Mouse (Mus musculus) left cerebral cortex, postnatal 25 days (tissue): ENCODE data around the gene Galc. TPM values are rescaled to one million over a fixed set of nuclear protein-coding genes. Genes with fewer than 3 reads are reported as not detected.
A peak's percentile ranks its signal among the peaks of the same experiment; 100 is the strongest.
"Not testable (repeated sequence)": the region's sequence is repeated elsewhere in the genome, so short reads cannot be mapped to it uniquely, and the experiment has no call there.

Experiments used
- DNase-seq, 2 experiments: peaks; one replicate each; pipeline ENCODE4 v3.0.0; 2022; ENCODE audit warnings: low spot score in 2 of 2, mixed read lengths in 1 of 2
- intact Hi-C: fragments of 180-260 bp; cut with DNase I; formaldehyde crosslinking; loops from one replicate; pipeline ENCODE4 v1.15.1; 2025
- total RNA-seq, 2 experiments: library from RNA; stranded (reverse); gene quantifications; 2 replicates each; pipeline ENCODE4 v1.2.3; 2021

The Galc gene
- total RNA-seq, 2 experiments from 2014 or later = 19.8 to 24.2 TPM

DNA sequence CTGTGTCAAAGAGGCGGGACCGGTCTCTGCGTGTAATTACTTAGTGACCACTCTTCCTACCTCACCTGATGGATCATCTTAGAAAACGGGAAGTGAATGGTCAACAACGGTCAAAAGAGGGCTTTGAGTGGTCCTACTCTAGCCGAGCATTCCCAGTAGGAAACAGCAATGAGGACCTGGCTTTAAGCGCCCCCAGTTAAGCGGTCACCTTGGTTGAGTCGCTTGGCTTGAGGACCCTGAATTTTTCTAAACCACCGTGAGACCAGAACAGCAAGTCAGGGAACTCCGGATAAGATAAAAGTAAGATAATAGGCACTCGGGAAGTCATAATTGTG is 226 bp upstream of the Galc start:
- DNase-seq = no peak
- intact Hi-C loops = no loop called here

DNA sequence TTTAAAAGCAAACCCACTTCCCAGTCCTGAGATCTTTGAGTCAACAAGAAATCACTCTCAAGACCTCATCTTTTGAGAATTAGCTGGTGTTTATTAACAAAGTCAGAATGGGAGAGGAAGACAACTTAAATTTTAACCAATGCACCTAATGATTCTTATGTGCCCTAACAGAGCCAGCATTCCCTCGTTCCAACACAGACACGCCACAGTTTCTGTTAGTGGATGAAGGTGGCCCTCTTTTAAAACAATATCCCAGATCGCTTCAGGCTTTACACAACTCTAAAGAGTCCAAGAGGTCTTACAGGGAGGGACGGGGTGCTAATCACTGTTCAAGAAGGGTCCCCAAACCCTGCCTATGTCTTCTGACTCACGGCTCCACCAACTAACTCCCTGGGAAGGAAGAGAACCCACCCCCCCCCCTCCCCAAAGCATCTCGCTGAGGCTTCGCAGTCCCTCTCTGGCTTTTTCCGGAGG is 851 bp downstream of the Galc start:
- DNase-seq = no peak
- intact Hi-C loops = no loop called here

DNA sequence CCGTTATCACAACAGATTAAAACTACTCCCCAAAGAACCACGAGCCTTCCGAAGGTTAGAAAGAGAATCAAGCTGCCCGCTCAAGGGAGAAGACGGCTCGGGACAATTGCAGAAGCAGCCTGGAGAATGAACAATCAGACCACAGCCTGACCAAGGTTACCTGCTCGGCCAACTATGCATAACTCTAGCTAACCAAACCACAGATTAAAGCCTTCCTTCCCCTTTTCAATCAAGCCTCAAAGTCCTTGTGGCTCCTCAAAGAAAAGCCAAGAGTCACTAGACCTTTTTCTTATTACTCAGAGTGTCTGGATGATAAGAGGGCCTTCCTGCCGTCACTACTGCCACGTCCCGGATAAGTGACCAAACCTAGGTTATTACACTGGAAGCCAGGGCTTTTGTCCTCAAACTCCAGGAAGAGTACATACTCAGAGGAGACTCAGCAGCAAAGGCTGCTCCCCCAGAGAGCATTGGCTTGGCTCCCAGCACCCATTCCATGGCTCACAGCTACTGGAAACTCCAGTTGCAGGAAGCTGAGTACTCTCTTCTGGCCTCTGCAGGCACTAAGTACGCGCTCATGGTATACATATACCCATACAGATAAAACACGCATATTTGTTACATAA is 3.8 kb downstream of the Galc start:
- intact Hi-C loops = no loop called here

DNA sequence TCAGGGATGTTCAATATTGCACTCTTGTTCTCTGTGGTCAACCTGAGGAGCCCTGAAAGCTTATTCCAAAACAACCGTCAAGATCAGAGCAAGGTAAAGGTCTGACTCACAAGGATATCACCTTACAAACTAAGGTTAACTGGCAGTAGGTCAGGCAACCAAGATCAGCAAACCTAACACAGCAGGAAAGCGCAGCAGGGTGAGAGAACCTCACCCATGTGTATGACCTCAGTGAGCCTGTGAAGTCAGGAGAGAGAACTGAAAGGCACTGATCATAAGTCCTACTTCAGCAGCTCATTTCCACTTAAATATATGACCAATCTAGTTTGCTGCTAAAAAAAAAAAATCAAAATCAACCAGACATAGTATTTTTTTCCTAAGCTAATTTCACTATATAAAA is 6.8 kb downstream of the Galc start:
- no peak for DNase-seq
- intact Hi-C loops = no loop called here

More for the DNA sequence above, 3.8 kb downstream of the Galc start:
- DNase-seq = no peak

DNA sequence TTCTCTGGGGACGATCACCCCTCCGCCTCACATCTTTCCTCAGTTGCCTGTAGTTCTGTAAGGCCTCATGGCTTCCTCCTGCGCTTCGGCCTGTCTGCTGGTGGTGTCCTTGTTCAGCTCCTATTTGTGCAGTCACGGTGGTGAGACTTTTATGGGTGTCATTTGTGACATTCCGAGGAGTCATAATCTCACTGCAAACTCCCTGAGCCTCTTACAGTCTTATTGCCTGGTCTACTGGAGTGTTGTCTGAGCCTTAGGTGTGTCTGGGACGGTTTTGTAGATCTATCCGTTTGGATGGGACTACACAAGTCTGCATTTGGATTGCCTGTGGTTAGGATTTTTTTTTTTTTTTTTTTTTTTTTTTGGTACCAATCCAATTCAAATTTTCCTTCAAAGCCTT is 8.9 kb downstream of the Galc start:
- DNase-seq = no peak
- intact Hi-C loops = no loop called here

DNA sequence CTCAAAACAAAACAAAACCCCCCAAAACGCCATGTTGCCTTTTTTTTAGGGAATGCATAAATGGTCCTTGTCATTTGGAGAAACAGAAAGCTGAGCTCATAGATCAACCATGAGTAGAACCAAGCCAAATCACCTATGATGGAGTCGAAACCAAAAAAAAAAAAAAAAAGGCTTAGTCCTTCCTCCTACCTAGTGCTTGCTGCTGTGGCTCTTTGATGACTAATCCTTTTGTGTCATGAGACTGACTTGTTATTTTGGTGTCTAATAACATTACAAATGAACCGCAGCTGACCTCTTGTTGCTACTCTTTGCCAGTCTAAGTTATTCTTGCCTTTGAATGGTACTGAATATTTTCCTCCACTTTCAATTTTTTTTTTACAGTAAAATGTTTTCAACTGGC is 9.6 kb downstream of the Galc start:
- intact Hi-C loops = no loop called here
- DNase-seq = no peak

DNA sequence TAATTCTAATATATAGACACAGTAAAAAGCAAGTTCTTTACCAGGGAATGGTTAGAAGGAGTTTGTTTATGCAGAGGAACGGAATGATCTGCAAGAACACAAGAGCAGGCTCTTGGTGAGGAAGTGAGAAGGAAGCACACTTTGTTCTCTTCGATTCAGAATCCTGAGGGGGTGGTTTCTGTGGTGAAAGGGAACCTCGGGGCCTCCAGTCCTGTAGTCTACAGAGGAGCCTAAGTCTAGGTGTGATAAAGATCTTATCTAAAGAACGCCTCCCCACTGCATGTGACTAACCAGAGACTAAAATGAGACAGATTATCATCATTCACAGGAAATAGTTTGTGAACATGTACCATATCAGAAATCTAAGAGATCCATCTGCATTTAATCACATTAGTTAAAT is 12.4 kb downstream of the Galc start:
- DNase-seq = no peak
- intact Hi-C loops = no loop called here

DNA sequence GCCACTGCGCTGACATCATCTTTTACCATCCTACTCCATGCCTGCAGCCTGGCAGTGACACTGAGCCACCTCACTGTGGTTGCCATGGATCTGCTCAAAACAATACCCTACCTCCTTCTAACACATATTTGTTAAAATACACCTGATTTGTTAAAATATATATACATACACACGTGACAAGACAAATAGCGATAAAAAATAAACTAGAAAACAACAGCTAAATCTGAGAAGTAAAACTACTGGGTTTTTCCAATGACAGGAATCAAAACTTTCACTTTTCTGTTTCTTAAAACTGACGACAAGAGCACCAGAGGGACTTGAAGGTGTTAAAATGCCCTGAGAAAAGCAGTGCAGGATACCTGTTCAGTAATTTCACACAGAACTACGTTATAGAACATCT is 14.4 kb downstream of the Galc start:
- DNase-seq = no peak
- intact Hi-C loops = no loop called here

DNA sequence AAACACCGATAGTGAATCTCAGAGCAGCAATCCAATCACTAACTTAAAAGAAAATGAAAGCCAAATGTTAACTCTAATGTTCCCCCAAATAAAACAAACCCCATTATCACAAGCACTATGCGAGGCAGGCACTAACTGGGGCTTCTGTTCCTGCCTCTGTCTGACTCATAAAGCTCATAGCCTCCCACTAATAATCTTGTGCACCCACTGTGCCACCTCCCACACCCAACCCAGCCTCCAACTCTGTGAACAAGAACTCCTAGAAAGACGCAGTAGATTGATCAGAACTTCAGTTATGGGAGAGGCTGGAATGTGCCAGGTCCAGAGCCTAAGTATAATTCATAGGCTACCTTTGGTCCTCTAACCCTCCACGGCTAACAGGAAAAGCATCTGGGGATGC is 15.1 kb downstream of the Galc start:
- DNase-seq = no peak
- intact Hi-C loops = no loop called here

DNA sequence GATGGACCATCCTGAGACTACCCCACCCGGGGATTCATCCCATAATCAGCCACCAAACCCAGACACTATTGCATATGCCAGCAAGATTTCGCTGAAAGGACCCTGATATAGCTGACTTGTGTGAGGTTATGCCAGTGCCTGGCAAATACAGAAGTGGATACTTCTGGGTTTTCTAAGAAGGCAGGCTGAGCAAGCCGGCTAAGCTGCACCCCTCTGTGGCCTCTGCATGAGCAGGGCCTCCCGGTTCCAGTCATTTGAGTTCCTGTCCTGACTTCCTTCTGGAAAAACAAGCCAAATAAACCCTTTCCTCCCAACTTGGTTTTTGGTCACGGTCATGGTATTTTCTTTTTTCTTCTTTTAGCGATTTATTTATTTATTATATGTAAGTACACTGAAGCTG is 20.8 kb downstream of the Galc start:
- intact Hi-C loops, DNase-seq: not testable (repeated sequence)

DNA sequence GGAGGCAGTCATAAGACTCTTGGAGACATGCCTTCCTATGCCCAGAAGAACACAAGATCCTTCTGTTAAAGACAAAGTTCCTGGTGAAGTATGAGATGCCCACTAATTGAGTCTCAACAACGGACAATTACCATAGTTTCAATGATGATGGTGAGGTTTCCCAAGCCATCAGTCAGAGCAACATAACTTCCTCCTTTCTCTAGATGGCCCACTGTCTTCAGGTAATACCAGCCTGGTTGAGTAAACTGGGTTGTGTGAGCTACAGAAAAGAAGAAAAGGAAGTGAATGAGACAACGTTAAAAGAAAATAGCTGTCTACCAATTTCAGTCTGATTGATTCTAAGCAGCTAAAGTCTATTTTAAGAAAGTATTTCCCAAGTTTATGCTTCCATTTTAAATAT is 32.2 kb downstream of the Galc start:
- no peak for DNase-seq
- intact Hi-C loops = no loop called here

DNA sequence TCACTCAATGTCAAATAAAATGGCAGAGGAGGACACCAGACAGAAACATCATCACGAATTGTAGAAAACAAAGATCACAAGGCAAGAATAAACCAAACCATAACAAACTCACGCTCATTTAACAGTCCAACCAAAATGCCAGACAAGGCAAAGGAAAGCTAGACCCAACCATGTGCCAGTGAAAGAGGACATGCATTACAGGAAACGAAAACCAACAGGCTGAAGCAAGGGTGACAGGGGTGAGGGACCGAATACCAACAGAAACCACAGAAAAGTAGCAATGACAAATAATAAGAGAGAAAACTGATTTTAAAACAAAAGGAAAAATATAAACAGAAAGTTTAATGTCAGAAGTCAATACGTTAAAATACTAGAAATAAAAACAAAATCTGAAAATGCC is 36.0 kb downstream of the Galc start:
- no peak for DNase-seq

DNA sequence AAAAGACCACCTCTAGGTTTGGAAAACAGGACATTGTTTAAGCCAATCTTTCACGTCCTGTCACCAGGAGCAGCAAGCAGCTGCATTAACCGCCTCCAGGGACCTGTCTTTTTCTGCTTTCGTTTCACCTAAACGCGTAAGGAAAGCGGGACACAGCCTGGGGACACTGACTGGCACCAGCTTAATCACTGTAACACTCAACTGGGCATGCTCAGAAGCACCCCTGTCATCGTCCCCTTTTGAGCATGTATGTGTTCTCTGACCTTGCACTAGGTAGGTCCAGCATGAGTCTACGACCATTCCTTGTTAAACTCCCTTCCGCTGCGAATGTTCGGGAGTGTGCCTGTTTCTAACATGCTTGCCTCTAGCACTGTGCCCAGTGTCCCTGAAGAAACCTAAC is 42.8 kb downstream of the Galc start:
- DNase-seq = no peak
- intact Hi-C loops = no loop called here

More for the DNA sequence above, 36.0 kb downstream of the Galc start:
- intact Hi-C loops = no loop called here

DNA sequence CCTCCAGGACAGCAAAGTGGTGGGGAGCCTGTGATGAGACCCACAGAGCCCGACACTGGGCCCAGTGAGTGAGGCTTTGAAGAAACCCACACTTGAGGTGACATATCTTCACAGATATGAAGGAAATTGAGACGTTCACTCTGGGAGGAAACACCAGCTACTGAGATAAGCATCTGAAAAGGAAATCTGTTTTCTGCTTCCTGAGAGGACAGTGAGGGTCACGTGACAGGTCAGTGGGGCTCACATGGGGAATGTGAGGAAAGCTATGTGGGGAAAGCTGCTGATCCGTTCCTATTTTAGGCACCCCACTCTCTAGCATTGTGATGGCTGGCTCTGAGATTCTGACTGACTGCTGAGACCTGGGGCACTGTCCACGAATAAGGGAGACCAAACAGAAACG is 43.7 kb downstream of the Galc start:
- intact Hi-C loops = no loop called here

DNA sequence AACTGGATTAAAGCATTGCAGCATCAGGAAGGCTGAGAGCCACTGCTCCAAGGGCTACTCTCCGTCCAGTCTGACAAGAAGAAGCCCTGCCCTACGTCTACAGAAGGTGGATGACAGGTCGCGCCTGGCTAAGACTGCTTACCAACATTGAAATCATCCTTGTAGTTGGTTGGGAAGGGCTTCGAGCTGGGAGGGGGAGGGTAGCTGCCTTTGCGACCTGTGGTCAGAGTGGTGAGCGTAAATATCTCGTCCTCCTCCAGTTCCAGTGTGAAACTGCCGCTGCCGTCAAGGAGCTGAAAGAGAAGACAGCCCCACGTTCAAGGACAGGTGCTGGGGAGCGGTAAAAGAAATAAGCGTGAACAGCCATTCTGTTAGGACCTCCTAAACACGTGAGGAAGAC is 45.1 kb downstream of the Galc start:
- intact Hi-C loops = no loop called here
- no peak for DNase-seq

More for the DNA sequence above, 43.7 kb downstream of the Galc start:
- DNase-seq = no peak

DNA sequence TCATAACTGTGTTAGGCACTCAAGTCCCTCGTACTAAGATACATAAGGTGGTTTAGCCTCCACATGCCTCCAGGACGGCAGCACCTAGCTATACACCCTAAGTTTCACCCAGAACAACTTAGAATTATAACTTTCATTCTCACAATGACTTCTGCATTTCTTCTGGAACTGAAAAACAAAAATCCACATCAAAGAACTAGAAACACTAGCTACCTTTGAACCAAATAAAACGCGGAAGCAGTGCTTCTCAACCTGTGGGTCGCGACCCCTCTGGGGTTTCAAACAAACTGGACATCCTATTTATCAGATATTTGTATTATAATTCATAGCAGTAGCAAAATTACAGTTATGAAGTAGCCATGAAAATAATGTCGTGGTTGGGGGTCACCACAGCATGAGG is 45.5 kb downstream of the Galc start:
- no peak for DNase-seq
- intact Hi-C loops = no loop called here

DNA sequence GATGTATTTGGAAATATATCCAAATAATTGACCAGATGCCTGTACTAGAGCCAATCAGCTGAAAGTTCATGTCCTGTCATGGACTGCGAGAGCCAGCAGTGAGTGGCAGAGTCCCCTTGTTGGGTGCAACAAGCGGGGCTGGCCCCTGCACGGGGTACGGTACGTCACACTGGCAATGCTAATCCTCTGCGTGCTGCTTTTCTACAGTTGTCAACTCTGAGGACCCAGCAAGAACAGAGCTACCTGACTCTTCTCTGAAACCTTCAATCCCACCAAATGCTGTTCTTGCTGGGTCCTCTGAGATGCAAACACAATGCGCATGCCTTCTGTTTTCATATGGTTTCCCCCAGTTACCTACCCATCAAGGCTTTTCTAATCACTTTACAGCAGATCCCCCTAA is 45.9 kb downstream of the Galc start:
- intact Hi-C loops = no loop called here
- DNase-seq = no peak

DNA sequence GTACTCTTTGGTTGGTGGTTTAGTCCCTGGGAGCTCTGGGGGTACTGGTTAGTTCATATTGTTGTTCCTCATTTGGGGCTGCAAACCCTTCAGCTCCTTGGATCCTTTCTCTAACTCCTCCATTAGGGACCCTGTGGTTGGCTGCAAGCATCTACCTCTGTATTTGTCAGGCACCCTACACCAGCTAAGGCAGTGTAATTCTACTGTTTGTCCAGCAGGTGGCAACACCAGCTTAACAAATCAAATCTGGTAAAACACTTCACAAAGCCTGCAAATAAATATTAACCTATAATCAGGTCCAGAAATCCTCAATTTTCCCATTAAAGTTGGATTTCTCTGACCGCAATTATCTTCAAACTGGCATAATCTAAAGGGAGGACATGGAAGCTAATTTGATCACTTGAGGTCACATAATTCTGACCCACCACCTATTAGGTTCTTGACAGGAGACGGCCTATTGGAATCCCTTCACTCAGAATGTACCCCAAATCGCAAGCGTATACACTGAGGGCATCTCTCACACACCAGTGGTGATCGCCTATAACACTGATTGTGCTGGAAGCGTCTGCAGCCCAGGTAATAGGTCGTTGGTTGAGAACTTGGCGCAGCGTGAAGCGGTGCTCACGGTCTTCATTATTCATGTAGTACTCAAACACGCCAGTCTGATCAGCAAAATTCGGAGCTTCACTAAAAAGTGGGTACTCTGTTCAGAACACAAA is 46.6 kb downstream of the Galc start:
- DNase-seq = peak; percentile 36 to 43
- intact Hi-C loops = no loop called here

DNA sequence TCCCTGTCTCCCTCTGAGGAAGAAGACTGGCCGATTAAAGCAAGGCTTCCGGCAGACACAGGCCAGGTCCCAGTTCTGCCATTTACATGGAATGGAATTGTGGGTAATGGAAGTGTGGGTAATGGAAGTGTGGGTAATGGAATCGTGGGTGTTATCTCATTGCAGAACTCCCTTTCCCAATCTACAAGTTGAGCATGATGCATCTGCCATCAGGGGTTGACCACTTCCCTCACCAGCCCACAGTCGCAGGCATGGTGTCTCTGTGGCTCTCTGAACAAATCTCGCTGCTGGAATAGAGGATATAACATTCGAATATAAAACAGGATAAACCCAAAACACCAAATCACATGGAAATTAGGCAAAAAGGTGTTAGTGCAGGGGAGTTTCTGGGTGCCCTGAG is 48.8 kb downstream of the Galc start:
- DNase-seq = no peak
- intact Hi-C loops = no loop called here

DNA sequence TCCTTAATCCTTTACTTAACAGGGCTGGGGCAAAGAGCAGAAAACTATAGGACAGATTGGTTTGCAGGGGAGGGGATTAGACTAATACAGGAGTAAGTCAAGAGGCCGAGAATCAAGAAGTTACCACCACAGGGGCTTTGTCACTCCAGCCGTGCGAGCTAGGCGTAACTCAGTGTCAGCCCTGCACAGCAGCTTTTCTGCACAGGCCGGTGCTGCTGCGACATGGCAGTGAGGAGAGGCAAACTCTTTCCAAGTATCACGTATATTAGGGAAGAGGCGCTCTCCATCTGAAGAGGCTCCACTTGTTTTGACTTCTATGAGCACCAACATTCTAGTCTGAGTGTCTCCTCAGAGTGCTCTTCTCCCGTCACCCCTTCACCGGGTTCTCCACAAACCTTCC is 51.2 kb downstream of the Galc start:
- DNase-seq = no peak
- intact Hi-C loops = no loop called here

DNA sequence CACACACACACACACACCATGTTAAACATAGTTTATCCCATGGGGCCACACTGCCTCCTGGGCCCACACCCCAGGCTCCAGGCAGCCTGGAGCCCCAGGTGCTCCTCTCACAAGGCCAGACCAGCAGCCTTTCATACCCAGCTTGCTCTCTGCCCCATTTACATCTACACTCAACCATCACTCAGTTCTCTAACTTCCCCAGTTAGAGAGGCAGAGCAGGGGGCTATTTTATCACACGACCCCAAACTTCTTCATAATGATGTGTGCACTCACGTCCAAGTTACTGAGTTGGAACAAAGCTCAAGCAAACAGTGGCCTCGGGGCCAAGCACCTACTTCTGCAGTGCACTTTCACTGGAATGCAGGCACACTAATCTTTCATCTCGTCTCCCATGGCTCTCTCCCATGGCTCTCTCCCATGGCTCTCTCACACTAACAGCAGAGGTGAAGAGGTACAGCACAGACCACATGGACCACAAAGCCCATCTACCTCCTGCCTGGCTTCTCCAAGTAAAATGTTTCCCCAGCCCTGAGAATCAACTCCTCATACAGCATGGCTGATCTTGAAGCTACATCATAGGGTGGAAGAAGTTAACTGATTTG is 53.7 kb downstream of the Galc start:
- intact Hi-C loops = no loop called here
- no peak for DNase-seq
